Mouse (Mus musculus) right cerebral cortex, adult 2 months (tissue): ENCODE data around the gene Peak1.
"Not testable (repeated sequence)": the region's sequence is repeated elsewhere in the genome, so short reads cannot be mapped to it uniquely, and the experiment has no call there.

Source experiments
- DNase-seq, 2 experiments: peaks; one replicate each; pipeline ENCODE4 v3.0.0; 2021 to 2022; ENCODE audit warnings: low spot score in 2 of 2

Peak1 gene

DNA sequence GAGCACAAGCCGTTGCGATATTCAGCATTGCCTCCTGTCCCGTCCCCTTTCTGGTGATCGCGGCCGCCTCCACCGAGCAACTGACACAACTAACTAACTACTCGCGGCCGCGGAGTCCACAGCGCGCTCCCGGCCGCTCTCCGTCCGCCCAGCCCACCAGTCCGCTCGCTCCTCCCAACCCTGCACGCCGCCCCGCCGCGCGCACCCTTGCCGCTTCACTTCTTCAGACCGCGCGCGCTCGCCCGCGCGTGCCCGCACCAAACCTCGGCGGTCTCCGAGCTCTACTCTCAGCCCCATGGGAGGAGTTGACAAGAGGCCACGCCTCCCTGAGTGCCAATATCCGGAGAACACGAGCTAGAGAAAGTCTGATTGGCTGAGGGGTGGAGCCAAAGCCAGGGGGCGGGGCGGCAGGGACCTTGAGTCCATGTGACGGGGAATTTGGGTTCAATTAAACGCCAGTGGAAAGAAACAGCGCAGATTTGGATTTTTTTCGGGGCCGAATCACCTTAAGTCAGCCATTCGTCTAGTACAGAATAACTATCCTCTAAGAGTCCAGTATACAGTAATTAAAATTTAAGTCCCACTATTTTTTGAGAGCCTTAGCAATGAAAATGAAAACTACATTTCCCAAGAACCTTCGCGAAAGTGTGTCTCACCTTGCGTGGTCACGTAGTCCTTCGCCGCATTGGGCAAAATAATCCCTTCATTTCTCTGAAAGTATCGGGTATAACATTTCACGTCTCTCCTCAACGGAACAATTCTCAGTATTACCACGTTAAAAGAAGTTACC lies at the start of gene Peak1, which contains the start of gene Hmg20a:
Gene Peak1, minus strand, starts transcription at position 120 of the 790 bp plus-strand sequence.
Gene Hmg20a, plus strand, starts transcription at position 662 of the 790 bp plus-strand sequence.
- DNase-seq: peak; percentile 99 to 100

DNA sequence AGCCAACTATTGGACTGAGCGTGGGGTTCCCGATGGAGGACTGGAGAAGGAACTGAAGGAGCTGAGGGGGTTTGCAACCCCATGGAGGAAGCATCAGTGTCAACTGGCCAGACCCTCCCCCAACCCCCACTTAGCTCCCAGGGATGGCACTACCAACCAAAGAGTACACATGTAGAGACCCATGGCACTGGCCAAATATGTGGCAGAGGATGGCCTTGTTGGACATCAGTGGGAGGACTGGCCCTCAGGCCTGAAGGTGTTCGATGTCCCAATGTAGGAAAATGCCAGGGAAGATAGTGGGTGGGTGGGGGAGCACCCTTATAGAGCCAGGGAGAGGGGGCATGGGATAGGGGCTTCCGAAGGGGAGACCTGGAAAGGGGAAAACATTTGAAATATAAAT lies 48.4 kb upstream of the Peak1 start:
- DNase-seq: no peak

DNA sequence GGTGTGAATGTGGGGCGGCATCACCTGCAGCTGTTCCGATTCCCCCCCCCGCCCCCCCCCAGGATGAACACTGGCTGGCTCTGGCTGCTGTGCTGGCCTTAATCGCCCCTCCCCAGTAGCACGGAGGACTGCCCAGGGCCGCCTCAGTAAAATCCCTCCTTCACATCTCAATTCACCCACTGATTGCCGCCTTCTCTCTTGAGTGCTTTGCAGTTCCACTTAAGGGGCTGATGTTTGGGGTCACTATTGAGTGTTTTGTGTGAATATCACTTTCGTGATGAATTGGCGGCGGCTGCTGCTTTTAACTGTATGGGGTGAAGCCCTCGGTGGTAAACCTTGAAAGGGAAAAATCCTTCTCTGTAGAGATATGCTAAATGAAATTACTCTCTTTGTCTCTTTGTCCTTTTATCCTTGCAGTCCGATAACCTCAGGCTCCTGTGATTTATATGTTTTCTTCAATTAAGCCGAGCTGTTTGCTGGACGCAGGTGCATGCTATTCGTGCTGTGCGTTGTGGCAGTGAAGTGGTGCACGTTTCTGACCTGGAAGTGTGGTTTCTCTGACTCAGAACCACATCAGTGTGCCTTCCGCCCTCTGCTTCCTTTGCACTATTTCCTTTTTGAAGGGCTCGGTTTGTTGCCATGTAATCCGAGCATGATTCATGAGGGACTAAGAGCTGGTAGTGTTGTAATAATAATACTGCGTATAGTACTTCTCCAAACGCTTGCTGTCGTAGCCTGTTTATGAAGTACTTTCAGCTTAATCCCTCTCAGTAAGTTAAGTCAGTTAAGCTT lies 47.2 kb upstream of the Peak1 start:
- no peak for DNase-seq

DNA sequence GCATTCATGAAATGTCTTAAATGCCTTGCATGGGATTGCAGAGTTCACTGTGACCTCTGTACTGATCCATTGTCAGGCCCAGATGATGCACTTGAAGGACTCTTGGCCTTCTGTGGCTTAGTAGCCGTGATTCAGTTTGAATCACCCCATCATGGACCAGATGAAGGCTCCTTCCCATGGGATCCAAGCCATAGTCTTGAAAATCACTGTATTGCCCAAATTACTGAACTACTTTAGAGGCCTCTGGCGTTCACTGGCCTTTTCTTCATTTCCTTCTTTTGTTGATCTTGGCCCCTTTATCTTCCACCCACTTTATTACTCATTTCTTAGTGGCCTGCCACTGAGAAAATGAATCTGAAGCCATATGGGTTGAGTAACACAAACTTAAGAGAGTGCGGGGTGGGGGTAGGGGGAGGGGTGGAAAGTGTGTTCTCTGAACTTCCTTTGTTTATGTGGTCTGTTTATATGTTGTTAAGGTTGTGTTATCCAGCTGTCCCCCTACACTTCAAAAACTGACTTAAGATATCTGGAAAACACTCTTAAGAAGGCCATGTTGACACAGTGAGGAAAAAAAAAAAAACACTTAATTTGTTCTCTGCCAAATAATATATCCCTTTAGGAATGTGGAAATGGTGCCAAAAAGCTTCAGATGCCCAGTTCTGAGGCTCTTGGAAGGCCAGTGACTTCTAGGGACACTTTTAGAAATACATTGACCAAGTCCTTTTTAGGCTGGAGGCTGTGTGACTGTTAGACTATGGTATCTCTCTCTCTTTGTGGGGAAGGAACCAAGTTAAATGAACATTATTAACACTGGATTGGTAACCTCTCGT lies 46.0 kb upstream of the Peak1 start:
- DNase-seq: no peak

DNA sequence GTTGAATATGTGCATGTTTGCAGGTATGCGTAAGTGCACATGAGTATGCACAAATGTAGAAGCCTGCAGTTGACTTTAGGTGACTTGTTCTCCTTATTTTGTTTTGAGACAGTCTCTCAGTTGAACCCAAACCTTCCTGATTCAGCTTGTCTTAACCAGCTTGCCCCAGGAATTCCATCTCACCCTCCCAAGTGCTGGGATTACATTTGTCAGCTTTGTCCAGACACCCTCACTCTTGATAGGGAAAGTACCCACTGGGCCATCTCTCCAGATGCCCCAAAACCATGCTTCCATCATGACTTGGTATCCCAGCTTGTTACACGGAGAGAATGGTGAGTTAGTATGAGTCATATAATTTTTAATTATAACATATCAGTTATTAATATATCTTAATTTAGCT lies 45.2 kb upstream of the Peak1 start:
- DNase-seq: no peak

DNA sequence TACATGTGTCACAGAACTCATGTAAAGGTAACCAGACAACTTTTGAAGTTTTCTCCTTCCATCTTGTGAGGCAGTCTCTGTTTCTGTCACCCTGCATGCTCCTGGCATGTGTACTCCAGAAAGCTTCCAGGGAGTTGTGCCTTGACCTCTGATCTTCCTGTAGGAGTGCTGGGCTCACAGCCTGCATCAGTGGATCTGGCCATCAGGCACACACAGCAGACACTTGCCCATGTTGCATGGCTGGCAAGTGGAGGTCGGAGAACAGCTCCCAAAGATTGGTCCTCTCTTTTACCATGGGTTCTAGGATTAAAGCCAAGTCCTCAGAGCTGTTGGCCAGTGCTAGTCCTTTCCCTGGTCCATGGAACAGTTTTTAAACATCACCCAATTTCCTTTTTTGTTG lies 44.7 kb upstream of the Peak1 start:
- no peak for DNase-seq

DNA sequence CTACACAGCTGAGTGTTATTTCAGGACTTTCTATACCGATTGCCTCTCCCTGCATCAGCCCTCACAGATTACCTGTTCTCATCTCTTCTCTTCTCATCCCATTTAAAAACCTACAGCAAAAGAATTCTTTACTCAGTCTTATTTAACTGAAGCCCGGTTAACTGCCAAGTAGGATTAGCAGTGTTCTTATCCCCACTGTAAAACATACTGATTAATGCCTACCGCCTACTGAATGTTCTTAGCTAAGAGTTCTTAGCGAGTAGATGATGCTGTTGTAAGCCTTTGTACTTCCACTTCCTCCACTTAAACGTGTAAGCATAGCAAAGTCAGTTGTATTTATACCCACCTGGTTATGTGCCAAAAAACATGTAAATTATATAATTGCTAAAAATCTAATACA lies 43.1 kb upstream of the Peak1 start:
- DNase-seq: no peak

DNA sequence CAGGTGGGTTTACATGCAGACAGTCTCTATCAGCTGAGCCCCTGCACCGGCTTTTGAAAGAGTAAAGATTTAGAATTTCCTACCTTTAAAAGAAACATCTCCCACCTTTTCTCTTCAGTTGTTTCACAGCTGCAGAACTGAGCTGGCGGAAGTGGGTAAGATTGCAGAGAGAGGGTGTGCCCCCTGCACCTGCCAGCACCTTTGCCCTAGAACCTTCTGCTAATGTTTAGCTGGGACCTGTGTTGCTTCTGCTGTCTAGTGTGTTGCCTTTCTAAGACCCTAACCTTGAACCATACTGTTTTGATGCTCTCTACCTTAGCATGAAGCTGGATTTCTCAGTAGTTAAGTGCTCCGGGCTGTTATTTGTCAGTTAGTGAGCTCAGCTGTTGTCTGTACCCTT lies 38.6 kb upstream of the Peak1 start:
- no peak for DNase-seq

DNA sequence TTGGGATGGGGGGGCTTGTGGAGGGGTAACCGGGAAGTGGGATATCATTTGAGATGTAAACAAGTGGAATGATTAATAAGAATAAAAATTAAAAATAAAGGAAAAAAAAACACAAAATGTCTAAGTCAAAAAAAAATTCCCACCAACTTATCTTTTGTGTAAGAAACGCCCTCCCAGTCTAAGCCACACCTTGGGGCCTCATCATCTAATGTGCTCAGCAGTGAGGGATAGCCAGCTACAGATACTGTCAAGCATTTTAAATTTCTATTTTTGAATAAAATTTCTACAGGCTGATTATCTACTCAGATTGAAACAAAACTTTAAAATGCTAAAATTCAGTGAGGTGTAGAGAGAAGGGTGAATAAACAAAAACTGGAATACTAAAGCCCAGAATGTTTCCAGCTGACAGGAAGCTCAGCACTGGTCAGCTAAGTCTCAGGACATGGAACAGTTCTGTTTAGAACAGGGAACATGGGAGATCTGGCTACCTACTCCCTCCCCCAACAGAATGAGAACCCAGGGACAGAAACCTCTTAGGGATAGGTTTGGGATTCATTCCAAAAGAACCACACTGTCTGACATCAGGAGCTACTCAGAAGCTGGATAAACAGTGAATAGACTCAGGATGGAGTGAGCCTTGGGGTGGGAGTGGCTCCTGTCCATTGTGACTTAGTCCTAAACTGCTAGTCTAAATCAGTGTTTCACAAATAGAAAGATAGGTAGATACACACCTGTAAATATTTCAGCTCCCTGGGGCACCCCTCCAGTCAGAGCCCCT lies 35.4 kb upstream of the Peak1 start:
- no peak for DNase-seq

DNA sequence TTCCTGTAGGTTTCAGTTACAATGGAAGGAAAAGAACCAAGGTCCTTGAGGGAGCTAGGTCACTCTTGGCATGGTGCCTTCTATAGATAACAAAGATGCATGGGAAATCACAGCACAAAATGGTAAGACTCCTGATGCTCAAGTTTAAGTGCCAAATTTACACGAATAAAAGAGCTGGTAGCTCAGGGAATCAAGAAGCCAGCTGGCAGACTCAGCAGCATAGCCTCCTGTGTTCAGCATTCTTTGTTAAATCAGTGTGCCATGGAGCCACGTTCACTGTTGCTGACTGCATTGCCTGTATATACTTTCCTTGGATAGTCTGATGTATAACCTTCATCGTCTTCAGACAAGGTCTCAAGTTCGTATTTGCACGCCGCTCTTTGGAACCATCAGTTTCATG lies 33.7 kb upstream of the Peak1 start:
- no peak for DNase-seq

DNA sequence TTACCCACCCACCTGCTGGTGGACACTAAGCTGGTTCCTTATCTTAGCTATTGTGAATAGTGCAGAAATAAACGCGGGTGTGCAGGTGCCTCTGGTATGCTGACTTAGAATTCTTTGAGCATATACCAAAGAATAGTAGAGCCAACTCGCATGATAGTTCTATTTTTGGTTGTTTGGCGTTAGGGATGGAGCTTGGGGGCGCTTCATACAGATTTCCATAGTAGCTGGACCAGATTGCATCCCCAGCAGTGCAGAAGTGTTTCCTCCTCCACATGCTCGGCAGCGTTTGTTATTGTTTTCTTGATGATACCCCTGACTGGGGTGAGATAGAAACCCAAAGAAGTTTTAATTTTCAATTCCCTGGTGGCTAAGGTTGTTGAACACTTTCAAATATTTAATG lies 21.8 kb upstream of the Peak1 start:
- peak in 1 of 2 experiments; percentile 34 for DNase-seq

DNA sequence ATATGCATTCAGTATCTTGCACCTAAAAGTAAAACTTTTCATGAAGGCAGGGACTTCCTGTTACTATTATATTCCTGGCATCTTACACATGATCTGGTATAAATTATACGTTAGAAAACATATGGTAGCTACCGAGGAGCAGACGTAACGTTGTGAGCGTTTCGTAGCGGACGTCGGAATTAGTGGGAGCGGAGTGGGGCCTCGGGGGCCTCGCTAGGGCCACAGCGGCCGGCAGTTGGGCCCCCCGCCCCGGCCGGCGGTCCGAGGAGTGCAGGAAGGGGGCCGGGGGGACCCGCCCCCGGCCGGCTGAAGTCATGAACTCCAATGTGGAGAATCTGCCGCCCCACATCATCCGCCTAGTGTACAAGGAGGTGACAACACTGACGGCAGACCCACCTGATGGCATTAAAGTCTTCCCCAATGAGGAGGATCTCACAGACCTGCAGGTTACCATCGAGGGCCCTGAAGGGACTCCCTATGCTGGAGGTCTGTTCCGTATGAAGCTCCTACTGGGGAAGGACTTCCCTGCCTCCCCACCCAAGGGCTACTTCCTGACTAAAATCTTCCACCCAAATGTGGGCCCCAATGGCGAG lies 19.5 kb upstream of the Peak1 start:
- DNase-seq: not testable (repeated sequence)

DNA sequence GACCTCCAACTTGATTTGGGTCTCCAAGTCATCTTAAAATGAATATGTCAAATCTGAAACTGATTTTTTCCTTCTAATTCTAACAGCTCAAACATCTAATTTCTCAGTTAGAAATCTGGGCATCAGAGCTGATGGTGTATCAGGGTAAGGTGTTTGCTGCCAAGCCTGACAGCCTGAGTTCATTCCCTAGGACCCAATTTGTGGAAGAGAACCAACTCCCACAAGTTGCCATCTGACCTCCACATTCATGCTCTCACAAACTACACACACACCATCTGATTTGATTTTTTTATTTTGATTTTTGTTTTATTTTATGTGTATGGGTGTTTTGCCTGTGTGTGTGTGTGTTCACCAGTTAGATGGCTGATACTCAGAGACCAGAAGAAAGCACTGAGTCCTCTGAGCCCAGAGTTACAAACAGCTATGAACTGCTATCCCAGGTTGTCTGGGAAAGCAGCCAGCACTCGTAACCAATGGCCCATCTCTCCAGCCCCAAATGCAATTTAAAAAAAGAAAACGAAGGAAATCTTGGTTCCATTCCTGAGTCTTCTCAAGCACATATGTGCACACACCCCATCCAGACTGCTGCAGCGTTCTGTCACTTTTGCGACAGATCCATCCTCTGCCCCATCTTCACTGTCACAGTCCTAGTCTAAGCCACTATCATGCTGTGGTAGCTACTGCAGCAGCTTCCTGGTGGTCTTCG lies 18.1 kb upstream of the Peak1 start:
- no peak for DNase-seq

DNA sequence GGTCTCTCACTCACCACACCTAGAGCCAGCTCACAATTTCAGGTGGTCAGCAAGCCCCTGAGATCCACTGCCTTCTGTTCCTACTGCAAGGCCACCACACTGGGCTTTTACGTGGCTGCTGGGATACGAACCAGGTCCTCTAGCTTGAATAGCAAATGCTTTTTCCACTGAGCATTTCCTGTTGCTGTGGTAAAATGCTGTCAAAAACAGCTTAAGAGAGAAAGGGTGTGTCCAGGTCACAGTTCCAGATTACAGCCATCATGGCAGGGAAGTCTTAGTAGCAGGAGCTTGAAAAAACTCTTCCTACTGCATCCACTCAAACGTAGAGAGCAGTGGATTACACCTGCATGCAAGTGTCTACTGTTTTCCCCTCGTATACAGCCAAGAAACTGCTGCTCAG lies 7.0 kb upstream of the Peak1 start:
- DNase-seq: no peak

DNA sequence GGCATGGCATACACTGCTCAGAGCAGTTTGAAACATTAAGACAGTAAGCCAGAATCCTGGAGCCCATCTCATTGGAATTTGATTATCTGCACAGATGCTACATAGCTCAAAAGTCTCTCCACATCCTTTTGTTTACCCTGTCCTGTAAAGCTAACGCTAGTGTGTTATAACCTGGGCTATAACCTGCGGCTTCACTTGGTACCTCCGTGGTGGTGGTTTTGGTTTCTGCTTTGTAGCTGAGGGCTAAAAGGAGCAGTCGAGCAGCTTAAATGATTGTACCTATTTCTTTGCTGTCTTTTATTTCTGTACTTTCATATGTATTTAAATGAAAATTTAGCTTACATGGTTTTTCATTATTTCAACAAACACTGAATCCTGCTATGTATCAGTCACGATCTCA lies 4.1 kb upstream of the Peak1 start:
- no peak for DNase-seq

DNA sequence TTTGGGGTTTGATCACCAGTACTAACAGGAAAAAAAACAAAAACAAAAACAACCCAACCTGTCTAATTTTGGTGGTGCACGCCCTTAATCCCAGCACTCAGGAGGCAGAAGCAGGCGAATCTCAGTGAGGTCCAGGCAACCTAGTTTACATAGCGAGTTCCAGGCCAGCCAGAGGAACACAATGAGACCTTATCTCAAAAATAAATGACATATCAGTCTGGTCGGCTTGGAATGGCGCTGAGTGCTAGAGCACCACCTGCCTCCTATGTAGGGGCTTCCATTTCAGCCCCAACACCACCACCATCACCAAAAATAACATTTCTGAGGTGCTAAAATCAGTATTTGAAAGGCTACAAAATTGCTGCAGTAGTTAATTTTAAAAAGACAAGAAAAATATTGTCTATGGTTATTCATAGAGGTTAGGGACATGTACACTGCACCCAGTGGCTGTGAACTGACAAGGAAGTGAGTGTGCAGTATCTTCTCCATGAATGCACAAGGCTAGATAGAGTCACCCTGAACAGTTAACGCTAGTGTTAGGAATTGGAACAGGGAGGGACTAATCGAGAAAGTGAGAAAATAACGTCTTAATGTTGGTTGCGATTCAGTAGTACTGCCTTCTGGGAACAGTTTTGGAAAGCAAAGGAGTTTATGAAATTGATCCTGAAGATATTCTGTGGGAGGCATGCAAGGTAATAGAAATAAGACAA lies 3.2 kb upstream of the Peak1 start:
- no peak for DNase-seq

DNA sequence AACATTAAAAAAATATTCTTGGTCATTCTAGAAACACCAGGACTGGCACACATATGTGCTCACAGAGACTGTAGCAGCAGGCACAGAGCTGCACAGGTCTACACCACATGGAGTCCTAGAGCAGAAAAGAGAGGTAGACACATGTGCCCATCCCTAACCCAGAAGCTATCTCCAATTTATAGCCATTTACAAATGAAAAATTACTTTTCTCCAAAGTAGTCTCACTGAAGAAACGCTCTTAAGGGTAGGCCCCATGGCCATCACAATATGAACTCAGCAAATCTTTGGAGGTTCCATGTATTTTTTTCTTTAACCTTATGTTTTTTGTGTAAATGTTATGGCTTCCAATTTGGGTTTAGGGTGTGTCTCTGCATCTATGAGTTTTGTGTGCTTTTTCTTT lies 2.4 kb upstream of the Peak1 start:
- DNase-seq: no peak

DNA sequence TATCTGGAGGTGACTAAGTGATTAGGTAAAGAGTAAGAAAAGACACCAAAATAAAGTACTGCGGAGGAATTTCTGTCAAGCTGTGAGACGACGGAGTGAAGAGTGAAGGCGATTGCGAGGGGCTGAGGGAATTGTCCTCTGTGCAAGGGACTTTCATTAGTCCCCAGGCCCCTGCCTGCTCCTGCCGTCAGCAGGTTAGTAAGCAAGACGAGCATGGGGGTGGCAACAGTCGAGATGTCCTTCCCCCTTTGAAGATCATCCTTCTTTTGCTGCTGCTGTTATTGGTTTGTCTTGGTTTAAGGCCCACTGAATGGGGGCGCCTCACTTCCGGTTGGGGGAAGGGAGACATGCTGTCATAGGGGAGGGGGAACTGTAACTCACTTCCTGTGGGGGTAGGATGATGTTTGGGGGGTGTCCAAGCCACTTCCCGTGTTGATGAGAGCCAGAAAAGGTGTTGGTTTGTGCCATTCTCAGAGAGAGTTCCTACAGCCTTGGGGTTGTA lies 922 bp upstream of the Peak1 start:
- DNase-seq: peak; percentile 78 to 85

DNA sequence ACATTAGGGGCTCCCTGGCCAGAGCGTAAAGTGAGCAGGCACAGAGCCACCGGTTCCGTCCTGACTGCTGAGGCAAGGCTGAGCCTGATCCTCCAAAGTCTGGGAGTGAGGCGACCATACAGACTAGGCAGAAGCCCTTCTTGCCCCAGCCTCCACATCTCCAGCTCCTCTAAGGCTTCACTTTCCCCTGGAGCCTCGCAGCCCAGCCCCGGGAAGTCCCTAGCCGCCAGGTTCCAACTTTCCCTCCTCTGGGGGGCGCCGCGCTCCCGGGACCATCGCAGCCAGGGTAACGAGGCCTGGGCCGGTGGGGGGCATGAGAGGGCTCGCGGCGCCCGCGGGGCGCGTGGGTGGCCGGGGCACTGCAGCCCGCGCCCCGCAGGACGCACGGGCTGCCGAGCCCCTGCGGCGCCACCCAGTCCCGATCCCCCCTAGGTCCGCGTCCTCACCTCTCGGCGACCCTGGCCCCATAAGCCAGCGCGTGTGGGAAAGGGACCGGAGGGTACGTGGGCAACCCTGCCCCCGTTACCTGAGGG lies 386 bp downstream of the Peak1 start:
- peak; percentile 79 to 83 for DNase-seq
